Mouse (Mus musculus): Measurements from ENCODE around the gene Slc9a9.

- TF ChIP-seq CTCF (IDR thresholded peaks at IDR 0.05; ENCODE audit: borderline replicate concordance, insufficient read depth, low read depth, low read length) (no peak), POLR2A (IDR thresholded peaks at IDR 0.05; ENCODE audit: borderline replicate concordance, insufficient read depth, low read length) (no peak)
These were observed 401.3 kb downstream of the Slc9a9 start for GRCm38 (mm10) chr9:95070832-95071519.

Measured in cerebellum, adult 2 months (tissue).